Mouse (Mus musculus) heart, adult 8-10 months (tissue): ENCODE results near the gene Prdx6. TPM values are rescaled to one million over a fixed set of nuclear protein-coding genes. Genes with fewer than 3 reads are reported as not detected.

Experiments used
- total RNA-seq, 4 experiments: library from RNA; stranded (reverse); gene quantifications; 2 replicates each; pipeline ENCODE4 v1.2.4; 2022

Gene Prdx6
- total RNA-seq, 4 experiments from 2014 or later, result 324 to 390 (median 370) TPM

Other genes starting within 250 kb of the Prdx6 start
- 10 to 100 TPM; 13.0 to 20.6 (median 15.3) TPM for gene Zbtb37, start 216.4 kb downstream of the Prdx6 start, total RNA-seq
- gene Dars2, start 180.6 kb downstream of the Prdx6 start, total RNA-seq, result 10 to 100 TPM; 24.5 to 33.5 (median 25.3) TPM
- 1 to 10 TPM in 2 of 4 experiments, under 1 TPM in 2; 0.34 to 1.2 (median 0.95) TPM for gene Cenpl, start 180.5 kb downstream of the Prdx6 start, total RNA-seq
- gene Klhl20, start 119.7 kb downstream of the Prdx6 start, total RNA-seq, result 10 to 100 TPM in 1 of 4 experiments, 1 to 10 TPM in 3; 7.8 to 10.2 (median 9.3) TPM
- 1 to 10 TPM; 3.0 to 8.4 (median 5.2) TPM for gene Ankrd45, start 108.5 kb downstream of the Prdx6 start, total RNA-seq
- gene Tex50, start 91.9 kb downstream of the Prdx6 start, total RNA-seq, result not detected
- gene Tnfsf4, start 144.2 kb upstream of the Prdx6 start, total RNA-seq, result not detected
- under 1 TPM in 2 of 4 experiments, not detected in 2; 0.16 to 0.22 TPM for gene Tnfsf18, start 243.4 kb upstream of the Prdx6 start, total RNA-seq